Mouse (Mus musculus) embryonic facial prominence, embryonic 12.5 days (tissue): Measurements from ENCODE around the gene Galntl5. TPM values are rescaled to one million over a fixed set of nuclear protein-coding genes. Genes with fewer than 3 reads are reported as not detected.
"Not testable (repeated sequence)": the region's sequence is repeated elsewhere in the genome, so short reads cannot be mapped to it uniquely, and the experiment has no call there.

Source experiments
- ATAC-seq: fragments of 200-750 bp; cut with Nextera tagmentation; 2 replicates; pipeline ENCODE4 v1.8.0; 2017; ENCODE audit not compliant: insufficient number of reproducible peaks, insufficient read depth, low FRiP score, low TSS enrichment
- H3K27ac ChIP-seq: fragments of 300-500 bp; sonication (generic); 2 replicates; pipeline ENCODE4 v1.5.1; 2016; ENCODE audit warnings: mild to moderate bottlenecking
- H3K27me3 ChIP-seq: fragments of 300-500 bp; sonication (generic); 2 replicates; pipeline ENCODE4 v1.6.1; 2016; ENCODE audit warnings: mild to moderate bottlenecking, moderate library complexity
- H3K36me3 ChIP-seq: fragments of 300-500 bp; sonication (generic); 2 replicates; pipeline ENCODE4 v1.6.1; 2016; ENCODE audit warnings: mild to moderate bottlenecking
- H3K4me1 ChIP-seq: fragments of 300-500 bp; sonication (generic); 2 replicates; pipeline ENCODE4 v1.6.1; 2016
- H3K4me2 ChIP-seq: fragments of 300-500 bp; sonication (generic); replicated peaks from 2 replicates; pipeline ENCODE4 v1.6.1; 2016; ENCODE audit warnings: mild to moderate bottlenecking, moderate library complexity
- H3K4me3 ChIP-seq: fragments of 300-500 bp; sonication (generic); 2 replicates; pipeline ENCODE4 v1.5.1; 2016; ENCODE audit warnings: mild to moderate bottlenecking
- H3K9ac ChIP-seq: fragments of 300-500 bp; sonication (generic); 2 replicates; pipeline ENCODE4 v1.6.1; 2016; ENCODE audit warnings: mild to moderate bottlenecking, moderate library complexity
- H3K9me3 ChIP-seq: fragments of 300-500 bp; sonication (generic); 2 replicates; pipeline ENCODE4 v1.6.1; 2016; ENCODE audit warnings: mild to moderate bottlenecking, moderate library complexity
- WGBS: fragments of 180-500 bp; shearing (Covaris S2); methylation state at CpG from one replicate; pipeline ENCODE4 v1.1.7; 2016; 5-methylcytosine and 5-hydroxymethylcytosine counted together
- polyA plus RNA-seq: library from polyadenylated mRNA; unstranded; fragments of >200 nt; fragmentation: Nextera tagmentation; extraction: Ambion mirVana; gene quantifications from 2 replicates; pipeline ENCODE4 v1.2.1, GENCODE M21; 2016

Galntl5 gene
- polyA plus RNA-seq, 1 experiment from 2014 or later: not detected

- H3K27me3 ChIP-seq: no peaks in the 10 kb centered on the region
- no peak overlapping the region for H3K4me2 ChIP-seq
- no peak overlapping the region for H3K27ac ChIP-seq
- no peak for ATAC-seq
- WGBS: 100% methylated on average over 1 of the region's 1 CpGs
- no peaks in the 10 kb centered on the region for H3K9me3 ChIP-seq
- no peak overlapping the region for H3K9ac ChIP-seq
- H3K4me3 ChIP-seq: no peak overlapping the region
- no peaks in the 10 kb centered on the region for H3K36me3 ChIP-seq
- H3K4me1 ChIP-seq: no peaks in the 10 kb centered on the region
Observed at GRCm38 (mm10) chr5:25211872-25212271, 30.6 kb downstream of the Galntl5 start.

DNA sequence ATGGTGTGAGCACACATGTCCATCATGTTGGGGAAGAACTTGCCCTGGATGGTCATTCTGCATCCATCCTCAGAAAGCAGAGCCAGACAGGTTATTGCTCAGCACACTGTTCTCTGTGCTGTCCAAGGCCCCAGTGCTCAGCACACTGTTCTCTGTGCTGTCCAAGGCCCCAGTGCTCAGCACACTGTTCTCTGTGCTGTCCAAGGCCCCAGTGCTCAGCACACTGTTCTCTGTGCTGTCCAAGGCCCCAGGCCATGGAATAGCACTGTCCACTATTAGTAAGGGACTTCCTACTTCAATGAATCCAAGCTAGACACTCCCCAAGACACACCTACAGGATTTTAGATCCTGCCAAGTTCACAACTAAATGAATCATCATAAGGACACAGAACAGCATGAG lies 32.0 kb downstream of the Galntl5 start:
- H3K4me3 ChIP-seq, ATAC-seq, H3K4me2 ChIP-seq, H3K4me1 ChIP-seq, H3K27ac ChIP-seq, H3K27me3 ChIP-seq, H3K36me3 ChIP-seq, H3K9me3 ChIP-seq, H3K9ac ChIP-seq: not testable (repeated sequence)

- Histone ChIP-seq H3K27me3 (no peaks in the 10 kb centered on the region), H3K4me3 (no peak overlapping the region), H3K4me1 (no peaks in the 10 kb centered on the region), H3K36me3 (no peaks in the 10 kb centered on the region), H3K9ac (no peak overlapping the region), H3K9me3 (no peaks in the 10 kb centered on the region), H3K27ac (no peak overlapping the region), H3K4me2 (no peak overlapping the region)
- no peak for ATAC-seq
- 82% methylated on average over 6 of the region's 6 CpGs for WGBS
Observed at GRCm38 (mm10) chr5:25215006-25215405, 33.7 kb downstream of the Galntl5 start.

GRCm38 (mm10) chr5:25221604-25222003 lies 40.3 kb downstream of the Galntl5 start, which contains the start of gene Galnt11:
Gene Galnt11, plus strand, starts transcription at chr5:25221904.
- WGBS: 91% methylated on average over 3 of the region's 3 CpGs
- peak within 1 kb of the TSS; percentile 78 for H3K4me3 ChIP-seq
- H3K36me3 ChIP-seq: no peaks in the 10 kb centered on the region
- H3K4me2 ChIP-seq: peak within 1 kb of the TSS; percentile 61
- peak within 1 kb of the TSS; percentile 92 for H3K27ac ChIP-seq
- H3K9ac ChIP-seq: peak within 1 kb of the TSS; percentile 87
- peaks cover 8% of the 10 kb centered on the region; the same call in 1 of the 2 replicates for H3K4me1 ChIP-seq
- no peaks in the 10 kb centered on the region for H3K27me3 ChIP-seq
- no peaks in the 10 kb centered on the region for H3K9me3 ChIP-seq
- ATAC-seq: no peak

DNA sequence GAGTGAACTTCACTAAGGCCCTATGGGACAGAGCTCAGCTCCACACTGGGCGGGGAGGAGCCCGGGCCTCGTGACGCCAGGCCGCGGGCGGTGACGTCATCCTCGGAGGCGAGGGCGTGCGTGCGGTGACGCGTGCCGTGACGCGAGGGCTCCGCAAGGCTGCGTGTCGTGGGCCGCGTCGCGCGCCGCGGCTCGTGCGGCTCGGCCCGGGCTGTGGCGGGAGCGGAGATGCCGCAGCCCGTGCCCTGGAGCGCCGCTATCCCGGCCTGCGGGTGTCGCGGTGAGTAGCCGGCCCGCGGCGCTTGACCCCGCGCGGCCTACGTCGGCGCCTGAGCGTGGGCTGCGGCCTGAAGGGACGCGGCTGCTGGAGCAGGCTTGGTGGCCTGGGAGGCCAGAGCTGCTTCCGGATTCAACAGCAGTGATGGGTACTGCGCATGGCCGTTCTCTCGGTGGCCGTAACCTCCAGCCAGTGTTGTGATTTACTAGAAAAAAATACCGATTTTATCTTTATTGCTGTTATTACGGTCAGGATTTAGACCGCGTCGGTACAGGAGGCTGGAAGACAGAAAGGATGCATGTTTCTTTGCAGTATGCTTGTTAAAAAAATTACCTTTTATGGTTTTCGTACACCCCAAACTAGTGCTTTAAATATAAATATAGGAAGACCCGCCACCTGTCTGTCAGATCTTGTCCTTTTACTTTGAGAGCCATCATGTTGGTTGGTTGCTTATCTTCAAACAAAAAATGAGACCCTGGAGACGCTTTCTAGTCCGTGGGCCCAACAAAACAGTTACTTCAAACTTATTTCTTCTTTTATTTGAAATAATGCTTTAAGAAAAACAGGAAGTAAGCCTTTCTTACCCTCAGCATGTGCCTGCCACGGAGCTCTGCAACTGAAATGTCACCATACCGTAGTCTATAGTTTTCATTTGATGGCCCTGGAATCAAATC lies 41.8 kb downstream of the Galntl5 start, which contains the start of gene E130116L18Rik:
Gene E130116L18Rik (minus strand): TSS at position 402 of the 951 bp plus-strand sequence.
- Histone ChIP-seq H3K4me1 (peaks cover 8% of the 10 kb centered on the region; the same call in 1 of the 2 replicates), H3K4me3 (peak within 1 kb of the TSS; percentile 78), H3K36me3 (no peaks in the 10 kb centered on the region), H3K27me3 (no peaks in the 10 kb centered on the region), H3K9ac (peak within 1 kb of the TSS; percentile 87), H3K27ac (peak within 1 kb of the TSS; percentile 92), H3K9me3 (no peaks in the 10 kb centered on the region), H3K4me2 (peak within 1 kb of the TSS; percentile 61)
- ATAC-seq: peak; percentile 92
- WGBS: 4% methylated on average over 72 of the region's 72 CpGs

- ATAC-seq, H3K9me3 ChIP-seq: not testable (repeated sequence)
- WGBS: 86% methylated on average over 1 of the region's 1 CpGs
Observed at GRCm38 (mm10) chr5:25224377-25224776, 43.1 kb downstream of the Galntl5 start.

DNA sequence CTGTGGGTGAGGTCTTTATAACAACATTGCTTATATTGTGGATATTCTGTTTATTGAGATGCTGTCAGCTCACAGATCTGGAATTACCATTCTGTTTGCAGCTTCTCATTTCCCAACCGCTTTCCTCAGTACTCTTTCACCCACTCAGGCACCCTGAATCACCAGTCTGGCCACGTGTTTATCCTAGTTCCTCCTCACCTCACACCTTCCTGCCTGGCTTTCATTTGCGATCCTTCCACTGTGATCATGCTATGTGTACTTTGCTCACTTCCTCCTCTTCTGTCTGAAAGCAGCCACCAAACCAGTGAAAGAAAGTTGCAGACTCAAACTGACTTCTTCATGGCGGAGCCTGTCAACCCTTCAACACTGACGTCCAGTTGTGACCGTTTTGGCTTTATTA lies 61.8 kb downstream of the Galntl5 start:
- H3K4me1 ChIP-seq: no peaks in the 10 kb centered on the region
- no peak overlapping the region for H3K4me3 ChIP-seq
- no peak overlapping the region for H3K4me2 ChIP-seq
- peaks cover 12% of the 10 kb centered on the region; the same call in 1 of the 2 replicates for H3K36me3 ChIP-seq
- 93% methylated on average over 6 of the region's 6 CpGs for WGBS
- H3K27me3 ChIP-seq: no peaks in the 10 kb centered on the region
- no peak overlapping the region for H3K27ac ChIP-seq
- H3K9me3 ChIP-seq: no peaks in the 10 kb centered on the region
- H3K9ac ChIP-seq: no peak overlapping the region
- ATAC-seq: no peak

More at GRCm38 (mm10) chr5:25224377-25224776, 43.1 kb downstream of the Galntl5 start:
- not testable (repeated sequence) for H3K36me3 ChIP-seq, H3K4me1 ChIP-seq, H3K4me3 ChIP-seq, H3K27ac ChIP-seq, H3K9ac ChIP-seq, H3K27me3 ChIP-seq
- H3K4me2 ChIP-seq: peak overlapping the region; percentile 61; the same call in 1 of the 2 replicates

DNA sequence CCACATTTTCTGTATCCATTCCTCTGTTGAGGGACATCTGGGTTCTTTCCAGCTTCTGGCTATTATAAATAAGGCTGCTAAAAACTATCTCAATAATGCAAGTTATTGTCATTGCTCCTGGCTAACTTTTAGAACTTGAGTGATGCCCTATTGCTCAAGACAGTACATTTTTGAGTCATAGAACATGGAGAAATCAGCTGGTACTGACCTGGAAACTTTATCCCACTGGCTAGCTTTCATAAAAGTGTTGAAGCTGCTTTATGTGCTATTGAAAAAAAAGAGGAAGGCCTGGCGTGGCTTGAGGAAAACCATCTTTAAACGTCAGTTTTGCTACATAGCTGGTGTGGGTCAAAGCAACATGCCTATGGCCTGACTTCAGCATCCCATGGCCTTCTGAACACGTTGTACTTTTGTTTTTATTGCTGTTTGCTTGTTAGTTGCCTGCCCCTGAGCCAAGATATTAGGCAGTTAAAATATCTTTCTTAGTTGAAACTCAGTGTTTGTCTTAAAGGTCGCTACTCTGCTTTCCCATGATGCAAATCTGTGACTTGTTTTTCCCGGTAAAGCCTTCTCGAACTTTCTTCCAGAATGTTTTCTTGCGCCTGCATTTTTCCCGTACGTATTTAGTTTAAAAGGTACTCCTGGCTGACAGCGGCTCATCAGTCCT lies 64.7 kb downstream of the Galntl5 start:
- no peak overlapping the region for H3K27ac ChIP-seq
- no peak for ATAC-seq
- 89% methylated on average over 10 of the region's 10 CpGs for WGBS

GRCm38 (mm10) chr5:25246473-25246865 lies 65.2 kb downstream of the Galntl5 start:
- Histone ChIP-seq H3K4me3 (no peak overlapping the region), H3K4me1 (no peaks in the 10 kb centered on the region), H3K27ac (no peak overlapping the region), H3K36me3 (peaks cover 20% of the 10 kb centered on the region), H3K9me3 (no peaks in the 10 kb centered on the region), H3K9ac (no peak overlapping the region), H3K27me3 (no peaks in the 10 kb centered on the region), H3K4me2 (no peak overlapping the region)
- no peak for ATAC-seq
- 69% methylated on average over 1 of the region's 1 CpGs for WGBS

More for the DNA sequence above, 64.7 kb downstream of the Galntl5 start:
- Histone ChIP-seq H3K9me3 (no peaks in the 10 kb centered on the region), H3K4me3 (no peak overlapping the region), H3K36me3 (peaks cover 15% of the 10 kb centered on the region), H3K4me2 (no peak overlapping the region), H3K4me1 (no peaks in the 10 kb centered on the region), H3K27me3 (no peaks in the 10 kb centered on the region), H3K9ac (no peak overlapping the region)

- Histone ChIP-seq H3K4me2 (no peak overlapping the region), H3K27ac (no peak overlapping the region), H3K4me3 (no peak overlapping the region), H3K36me3 (peaks cover 26% of the 10 kb centered on the region), H3K9me3 (no peaks in the 10 kb centered on the region), H3K4me1 (no peaks in the 10 kb centered on the region), H3K27me3 (no peaks in the 10 kb centered on the region), H3K9ac (no peak overlapping the region)
- WGBS: 81% methylated on average over 3 of the region's 3 CpGs
- ATAC-seq: no peak
Observed at GRCm38 (mm10) chr5:25247036-25247435, 65.8 kb downstream of the Galntl5 start.

- H3K27ac ChIP-seq: no peak overlapping the region
- H3K36me3 ChIP-seq: peaks cover 56% of the 10 kb centered on the region
- H3K9ac ChIP-seq: no peak overlapping the region
- no peaks in the 10 kb centered on the region for H3K4me1 ChIP-seq
- H3K4me3 ChIP-seq: no peak overlapping the region
- no peak overlapping the region for H3K4me2 ChIP-seq
- no peaks in the 10 kb centered on the region for H3K9me3 ChIP-seq
- 77% methylated on average over 2 of the region's 2 CpGs for WGBS
- no peaks in the 10 kb centered on the region for H3K27me3 ChIP-seq
- ATAC-seq: no peak
Observed at GRCm38 (mm10) chr5:25252423-25252822, 71.2 kb downstream of the Galntl5 start.
